Mouse (Mus musculus) lung, embryonic 14.5 days (tissue): ENCODE results near the gene Ttn. TPM values are rescaled to one million over a fixed set of nuclear protein-coding genes. Genes with fewer than 3 reads are reported as not detected.

Experiments
- ATAC-seq: fragments of 200-750 bp; cut with Nextera tagmentation; 2 replicates; pipeline ENCODE4 v1.8.0; 2017; ENCODE audit warnings: mild to moderate bottlenecking, moderate TSS enrichment, moderate library complexity; ENCODE audit not compliant: insufficient read depth
- DNase-seq: peaks from one replicate; pipeline ENCODE4 v3.0.0-alpha.2; 2015
- H3K27ac ChIP-seq: fragments of 300-500 bp; sonication (generic); 2 replicates; pipeline ENCODE4 v1.5.1; 2014; ENCODE audit warnings: low read depth, mild to moderate bottlenecking, moderate library complexity
- H3K27me3 ChIP-seq: fragments of 300-500 bp; sonication (generic); 2 replicates; pipeline ENCODE4 v1.6.1; 2014; ENCODE audit warnings: low read length, control low read depth; ENCODE audit not compliant: insufficient read depth
- H3K36me3 ChIP-seq: fragments of 300-500 bp; sonication (generic); 2 replicates; pipeline ENCODE4 v1.6.1; 2014; ENCODE audit warnings: control low read depth; ENCODE audit not compliant: insufficient read depth
- H3K4me1 ChIP-seq: fragments of 300-500 bp; sonication (generic); 2 replicates; pipeline ENCODE4 v1.6.1; 2014; ENCODE audit warnings: antibody characterized with exemption, control low read depth; ENCODE audit not compliant: insufficient read depth
- H3K4me2 ChIP-seq: fragments of 300-500 bp; sonication (generic); 2 replicates; pipeline ENCODE4 v1.6.1; 2014; ENCODE audit warnings: mild to moderate bottlenecking
- H3K4me3 ChIP-seq: fragments of 300-500 bp; sonication (generic); 2 replicates; pipeline ENCODE4 v1.5.1; 2014; ENCODE audit warnings: low read depth, low read length
- H3K9ac ChIP-seq: fragments of 300-500 bp; sonication (generic); 2 replicates; pipeline ENCODE4 v1.6.1; 2014
- H3K9me3 ChIP-seq: fragments of 300-500 bp; sonication (generic); 2 replicates; pipeline ENCODE4 v1.6.1; 2016; ENCODE audit warnings: low read depth, low read length, control low read depth
- CTCF ChIP-seq: IDR thresholded peaks from 2 replicates; pipeline ENCODE4 v1.5.1; 2016; ENCODE audit warnings: antibody characterized with exemption, low read depth
- WGBS: fragments of 180-500 bp; shearing (Covaris S2); extraction: QIAGEN DNeasy Blood & Tissue Kit; methylation state at CpG from one replicate; pipeline ENCODE4 v1.1.7; 2014; 5-methylcytosine and 5-hydroxymethylcytosine counted together
- polyA plus RNA-seq: library from polyadenylated mRNA; unstranded; fragments of >200 nt; fragmentation: Nextera tagmentation; extraction: Ambion mirVana; gene quantifications from 2 replicates; pipeline ENCODE4 v1.2.1, GENCODE M21; 2014

Ttn gene
- polyA plus RNA-seq, 1 experiment from 2014 or later: 0.63 TPM

GRCm38 (mm10) chr2:76896990-76897389 lies 85.4 kb downstream of the Ttn start:
- Histone ChIP-seq H3K4me2 (no peak overlapping the region), H3K9me3 (no peaks in the 10 kb centered on the region), H3K27ac (no peak overlapping the region), H3K27me3 (no peaks in the 10 kb centered on the region), H3K36me3 (no peaks in the 10 kb centered on the region), H3K4me1 (no peaks in the 10 kb centered on the region), H3K4me3 (no peak overlapping the region), H3K9ac (no peak overlapping the region)
- DNase-seq: no peak
- TF ChIP-seq CTCF: no peak
- ATAC-seq: no peak
- 86% methylated on average over 8 of the region's 8 CpGs for WGBS

DNA sequence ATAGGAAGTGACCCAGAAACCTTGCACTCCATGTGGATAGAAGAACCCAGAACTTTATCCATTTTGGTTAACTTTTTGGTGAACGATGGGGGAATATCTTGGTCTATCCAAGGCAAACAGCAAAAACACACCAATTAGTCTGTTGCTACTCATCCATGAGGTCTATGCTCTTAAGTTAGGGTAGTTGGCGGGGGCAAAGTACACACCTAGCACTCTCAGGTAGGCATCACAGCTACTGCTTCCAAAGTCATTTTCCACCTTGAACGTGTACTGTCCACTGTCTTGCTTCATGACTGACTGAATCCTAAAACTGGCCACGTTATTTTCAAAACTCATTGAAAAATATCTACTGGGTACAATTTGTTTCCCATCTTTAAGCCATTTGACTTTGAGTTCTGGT lies 87.0 kb downstream of the Ttn start:
- Histone ChIP-seq H3K4me3 (no peak overlapping the region), H3K9me3 (no peaks in the 10 kb centered on the region), H3K4me2 (no peak overlapping the region), H3K4me1 (no peaks in the 10 kb centered on the region), H3K27ac (no peak overlapping the region), H3K9ac (no peak overlapping the region), H3K27me3 (no peaks in the 10 kb centered on the region), H3K36me3 (no peaks in the 10 kb centered on the region)
- WGBS: 87% methylated on average over 4 of the region's 4 CpGs
- no peak for TF ChIP-seq CTCF
- no peak for DNase-seq
- no peak for ATAC-seq

GRCm38 (mm10) chr2:76888721-76889120 lies 93.6 kb downstream of the Ttn start:
- H3K9ac ChIP-seq: no peak overlapping the region
- no peak for ATAC-seq
- no peak overlapping the region for H3K4me3 ChIP-seq

GRCm38 (mm10) chr2:76885855-76886254 lies 96.5 kb downstream of the Ttn start:
- Histone ChIP-seq H3K4me2 (no peak overlapping the region), H3K9ac (no peak overlapping the region), H3K27me3 (no peaks in the 10 kb centered on the region), H3K4me3 (no peak overlapping the region), H3K27ac (no peak overlapping the region), H3K9me3 (no peaks in the 10 kb centered on the region), H3K36me3 (no peaks in the 10 kb centered on the region), H3K4me1 (no peaks in the 10 kb centered on the region)
- DNase-seq (no peak), ATAC-seq (no peak)
- 72% methylated on average over 13 of the region's 13 CpGs for WGBS
- no peak for TF ChIP-seq CTCF

More at GRCm38 (mm10) chr2:76888721-76889120, 93.6 kb downstream of the Ttn start:
- 78% methylated on average over 7 of the region's 7 CpGs for WGBS
- Histone ChIP-seq H3K27me3 (no peaks in the 10 kb centered on the region), H3K4me2 (no peak overlapping the region), H3K9me3 (no peaks in the 10 kb centered on the region), H3K27ac (no peak overlapping the region), H3K4me1 (no peaks in the 10 kb centered on the region), H3K36me3 (no peaks in the 10 kb centered on the region)
- TF ChIP-seq CTCF: no peak
- no peak for DNase-seq

DNA sequence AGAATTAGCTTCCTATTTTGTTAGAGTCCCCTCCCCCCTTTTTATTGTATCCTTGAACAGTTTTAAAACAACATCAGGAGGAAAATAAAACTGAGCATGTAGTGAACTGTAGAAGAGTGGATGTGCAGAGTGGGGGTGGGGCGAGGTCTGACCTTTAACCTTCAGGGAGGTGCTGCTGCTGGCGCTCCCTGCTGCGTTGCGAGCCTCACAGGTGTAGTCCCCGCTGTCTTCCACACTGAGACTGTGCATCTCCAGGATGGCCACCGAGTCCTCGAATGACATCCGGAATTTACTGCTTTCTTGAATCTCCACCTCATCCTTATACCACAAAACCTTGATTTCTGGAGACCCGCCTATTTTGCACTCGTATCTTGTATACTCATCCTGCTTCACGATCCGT lies 100.9 kb downstream of the Ttn start:
- Histone ChIP-seq H3K27me3 (no peaks in the 10 kb centered on the region), H3K9ac (no peak overlapping the region), H3K36me3 (no peaks in the 10 kb centered on the region), H3K4me2 (no peak overlapping the region), H3K4me1 (no peaks in the 10 kb centered on the region), H3K9me3 (no peaks in the 10 kb centered on the region), H3K4me3 (no peak overlapping the region), H3K27ac (no peak overlapping the region)
- no peak for DNase-seq
- TF ChIP-seq CTCF: no peak
- WGBS: 86% methylated on average over 12 of the region's 12 CpGs
- no peak for ATAC-seq

GRCm38 (mm10) chr2:76875587-76875986 lies 106.8 kb downstream of the Ttn start:
- Histone ChIP-seq H3K36me3 (no peaks in the 10 kb centered on the region), H3K27me3 (no peaks in the 10 kb centered on the region), H3K9me3 (no peaks in the 10 kb centered on the region), H3K27ac (no peak overlapping the region), H3K4me2 (no peak overlapping the region), H3K4me3 (no peak overlapping the region), H3K9ac (no peak overlapping the region), H3K4me1 (no peaks in the 10 kb centered on the region)
- ATAC-seq (no peak), DNase-seq (no peak)
- WGBS: 86% methylated on average over 12 of the region's 12 CpGs
- TF ChIP-seq CTCF: no peak

GRCm38 (mm10) chr2:76866928-76867327 lies 115.4 kb downstream of the Ttn start:
- Histone ChIP-seq H3K4me2 (no peak overlapping the region), H3K9ac (no peak overlapping the region), H3K9me3 (no peaks in the 10 kb centered on the region), H3K27ac (no peak overlapping the region), H3K4me1 (no peaks in the 10 kb centered on the region), H3K4me3 (no peak overlapping the region), H3K27me3 (no peaks in the 10 kb centered on the region), H3K36me3 (no peaks in the 10 kb centered on the region)
- ATAC-seq: no peak
- TF ChIP-seq CTCF: peak; percentile 75
- whole genome bisulfite sequencing: 25% methylated on average over 4 of the region's 4 CpGs
- DNase-seq: peak; percentile 82

GRCm38 (mm10) chr2:76865497-76865896 lies 116.8 kb downstream of the Ttn start:
- H3K4me2 ChIP-seq: no peak overlapping the region
- ATAC-seq (no peak), DNase-seq (no peak)
- no peaks in the 10 kb centered on the region for H3K27me3 ChIP-seq
- no peak overlapping the region for H3K4me3 ChIP-seq
- no peak overlapping the region for H3K9ac ChIP-seq
- H3K36me3 ChIP-seq: no peaks in the 10 kb centered on the region
- 71% methylated on average over 2 of the region's 2 CpGs for WGBS
- no peaks in the 10 kb centered on the region for H3K4me1 ChIP-seq
- no peak for TF ChIP-seq CTCF
- H3K27ac ChIP-seq: no peak overlapping the region
- H3K9me3 ChIP-seq: no peaks in the 10 kb centered on the region
